Mouse (Mus musculus): ENCODE results near the gene Ankk1. TPM values are rescaled to one million over a fixed set of nuclear protein-coding genes. Genes with fewer than 3 reads are reported as not detected.

The Ankk1 gene
- polyA plus RNA-seq (2014; fragmentation: Nextera tagmentation; extraction: Ambion mirVana) = not detected in 2 replicates

GRCm38 (mm10) chr9:49426921-49427320 lies at the start of gene Ankk1:
TSS of gene Ankk1 (minus strand) at chr9:49427021.
- no peak for ATAC-seq (replicated peaks; ENCODE audit: insufficient number of reproducible peaks, low FRiP score, low TSS enrichment, low read depth)
- DNase-seq (ENCODE audit: low spot score) = no peak
- whole genome bisulfite sequencing = 81% methylated on average over 7 of the region's 7 CpGs
- no peaks in the 10 kb centered on the region for H3K4me1 ChIP-seq (ENCODE audit: control insufficient read depth, insufficient read depth, low read length)
- no peaks in the 10 kb centered on the region for H3K27me3 ChIP-seq (ENCODE audit: control insufficient read depth, insufficient read depth, low read length)
- no peak within 1 kb of the TSS for H3K27ac ChIP-seq (replicated peaks; ENCODE audit: low read depth, low read length)
- no peak within 1 kb of the TSS for H3K4me2 ChIP-seq (ENCODE audit: low read depth, low read length)
- no peaks in the 10 kb centered on the region for H3K36me3 ChIP-seq (replicated peaks; ENCODE audit: control insufficient read depth, insufficient read depth, low read depth, low read length)
- no peak within 1 kb of the TSS for H3K4me3 ChIP-seq (ENCODE audit: low read depth, low read length)
- H3K9ac ChIP-seq (replicated peaks; ENCODE audit: low read length) = no peak within 1 kb of the TSS
- no peaks in the 10 kb centered on the region for H3K9me3 ChIP-seq (replicated peaks; ENCODE audit: control insufficient read depth, low read length)

GRCm38 (mm10) chr9:49472126-49472525 lies 45.3 kb upstream of the Ankk1 start:
- H3K27me3 ChIP-seq (ENCODE audit: control insufficient read depth, insufficient read depth, low read length) = no peaks in the 10 kb centered on the region
- H3K4me1 ChIP-seq (ENCODE audit: control insufficient read depth, insufficient read depth, low read length) = no peaks in the 10 kb centered on the region
- no peaks in the 10 kb centered on the region for H3K9me3 ChIP-seq (replicated peaks; ENCODE audit: control insufficient read depth, low read length)
- no peak for DNase-seq (ENCODE audit: low spot score)
- no peak overlapping the region for H3K9ac ChIP-seq (replicated peaks; ENCODE audit: low read length)
- H3K36me3 ChIP-seq (replicated peaks; ENCODE audit: control insufficient read depth, insufficient read depth, low read depth, low read length) = no peaks in the 10 kb centered on the region
- ATAC-seq (replicated peaks; ENCODE audit: insufficient number of reproducible peaks, low FRiP score, low TSS enrichment, low read depth) = no peak
- no peak overlapping the region for H3K27ac ChIP-seq (replicated peaks; ENCODE audit: low read depth, low read length)
- 67% methylated on average over 11 of the region's 11 CpGs for WGBS
- no peak overlapping the region for H3K4me3 ChIP-seq (ENCODE audit: low read depth, low read length)
- H3K4me2 ChIP-seq (ENCODE audit: low read depth, low read length) = no peak overlapping the region

GRCm38 (mm10) chr9:49470946-49471345 lies 44.1 kb upstream of the Ankk1 start:
- no peaks in the 10 kb centered on the region for H3K27me3 ChIP-seq (ENCODE audit: control insufficient read depth, insufficient read depth, low read length)
- 88% methylated on average over 6 of the region's 6 CpGs for WGBS
- no peaks in the 10 kb centered on the region for H3K36me3 ChIP-seq (replicated peaks; ENCODE audit: control insufficient read depth, insufficient read depth, low read depth, low read length)
- H3K9ac ChIP-seq (replicated peaks; ENCODE audit: low read length) = no peak overlapping the region
- H3K27ac ChIP-seq (replicated peaks; ENCODE audit: low read depth, low read length) = no peak overlapping the region
- H3K4me3 ChIP-seq (ENCODE audit: low read depth, low read length) = no peak overlapping the region
- no peaks in the 10 kb centered on the region for H3K9me3 ChIP-seq (replicated peaks; ENCODE audit: control insufficient read depth, low read length)
- H3K4me2 ChIP-seq (ENCODE audit: low read depth, low read length) = no peak overlapping the region
- DNase-seq (ENCODE audit: low spot score) (no peak), ATAC-seq (replicated peaks; ENCODE audit: insufficient number of reproducible peaks, low FRiP score, low TSS enrichment, low read depth) (no peak)
- H3K4me1 ChIP-seq (ENCODE audit: control insufficient read depth, insufficient read depth, low read length) = no peaks in the 10 kb centered on the region

GRCm38 (mm10) chr9:49470006-49470405 lies 43.2 kb upstream of the Ankk1 start:
- H3K9ac ChIP-seq (replicated peaks; ENCODE audit: low read length) = no peak overlapping the region
- H3K4me3 ChIP-seq (ENCODE audit: low read depth, low read length) = no peak overlapping the region
- H3K27ac ChIP-seq (replicated peaks; ENCODE audit: low read depth, low read length) = no peak overlapping the region
- H3K27me3 ChIP-seq (ENCODE audit: control insufficient read depth, insufficient read depth, low read length) = no peaks in the 10 kb centered on the region
- no peak overlapping the region for H3K4me2 ChIP-seq (ENCODE audit: low read depth, low read length)
- DNase-seq (ENCODE audit: low spot score) = no peak
- ATAC-seq (replicated peaks; ENCODE audit: insufficient number of reproducible peaks, low FRiP score, low TSS enrichment, low read depth) = no peak
- no peaks in the 10 kb centered on the region for H3K36me3 ChIP-seq (replicated peaks; ENCODE audit: control insufficient read depth, insufficient read depth, low read depth, low read length)
- no peaks in the 10 kb centered on the region for H3K9me3 ChIP-seq (replicated peaks; ENCODE audit: control insufficient read depth, low read length)
- H3K4me1 ChIP-seq (ENCODE audit: control insufficient read depth, insufficient read depth, low read length) = no peaks in the 10 kb centered on the region
- 92% methylated on average over 19 of the region's 19 CpGs for WGBS

GRCm38 (mm10) chr9:49456136-49456535 lies 29.3 kb upstream of the Ankk1 start:
- 89% methylated on average over 3 of the region's 3 CpGs for WGBS
- DNase-seq (ENCODE audit: low spot score) (no peak), ATAC-seq (replicated peaks; ENCODE audit: insufficient number of reproducible peaks, low FRiP score, low TSS enrichment, low read depth) (no peak)
- no peak overlapping the region for H3K27ac ChIP-seq (replicated peaks; ENCODE audit: low read depth, low read length)
- H3K4me3 ChIP-seq (ENCODE audit: low read depth, low read length) = no peak overlapping the region
- H3K36me3 ChIP-seq (replicated peaks; ENCODE audit: control insufficient read depth, insufficient read depth, low read depth, low read length) = no peaks in the 10 kb centered on the region
- no peaks in the 10 kb centered on the region for H3K4me1 ChIP-seq (ENCODE audit: control insufficient read depth, insufficient read depth, low read length)
- H3K4me2 ChIP-seq (ENCODE audit: low read depth, low read length) = no peak overlapping the region
- H3K9me3 ChIP-seq (replicated peaks; ENCODE audit: control insufficient read depth, low read length) = no peaks in the 10 kb centered on the region
- no peaks in the 10 kb centered on the region for H3K27me3 ChIP-seq (ENCODE audit: control insufficient read depth, insufficient read depth, low read length)
- H3K9ac ChIP-seq (replicated peaks; ENCODE audit: low read length) = no peak overlapping the region

GRCm38 (mm10) chr9:49452396-49452795 lies 25.6 kb upstream of the Ankk1 start:
- H3K4me1 ChIP-seq (ENCODE audit: control insufficient read depth, insufficient read depth, low read length) = no peaks in the 10 kb centered on the region
- no peak overlapping the region for H3K9ac ChIP-seq (replicated peaks; ENCODE audit: low read length)
- no peaks in the 10 kb centered on the region for H3K9me3 ChIP-seq (replicated peaks; ENCODE audit: control insufficient read depth, low read length)
- DNase-seq (ENCODE audit: low spot score) (no peak), ATAC-seq (replicated peaks; ENCODE audit: insufficient number of reproducible peaks, low FRiP score, low TSS enrichment, low read depth) (no peak)
- H3K4me2 ChIP-seq (ENCODE audit: low read depth, low read length) = no peak overlapping the region
- WGBS = 94% methylated on average over 1 of the region's 1 CpGs
- no peaks in the 10 kb centered on the region for H3K36me3 ChIP-seq (replicated peaks; ENCODE audit: control insufficient read depth, insufficient read depth, low read depth, low read length)
- no peak overlapping the region for H3K27ac ChIP-seq (replicated peaks; ENCODE audit: low read depth, low read length)
- H3K27me3 ChIP-seq (ENCODE audit: control insufficient read depth, insufficient read depth, low read length) = no peaks in the 10 kb centered on the region
- no peak overlapping the region for H3K4me3 ChIP-seq (ENCODE audit: low read depth, low read length)

- WGBS = 74% methylated on average over 3 of the region's 3 CpGs
- Histone ChIP-seq H3K9ac (replicated peaks; ENCODE audit: low read length) (no peak overlapping the region), H3K4me1 (ENCODE audit: control insufficient read depth, insufficient read depth, low read length) (no peaks in the 10 kb centered on the region), H3K27me3 (ENCODE audit: control insufficient read depth, insufficient read depth, low read length) (no peaks in the 10 kb centered on the region), H3K9me3 (replicated peaks; ENCODE audit: control insufficient read depth, low read length) (no peaks in the 10 kb centered on the region), H3K36me3 (replicated peaks; ENCODE audit: control insufficient read depth, insufficient read depth, low read depth, low read length) (no peaks in the 10 kb centered on the region), H3K27ac (replicated peaks; ENCODE audit: low read depth, low read length) (no peak overlapping the region), H3K4me3 (ENCODE audit: low read depth, low read length) (no peak overlapping the region), H3K4me2 (ENCODE audit: low read depth, low read length) (no peak overlapping the region)
- ATAC-seq (replicated peaks; ENCODE audit: insufficient number of reproducible peaks, low FRiP score, low TSS enrichment, low read depth) (no peak), DNase-seq (ENCODE audit: low spot score) (no peak)
These were observed 23.7 kb upstream of the Ankk1 start for GRCm38 (mm10) chr9:49450491-49450890.

- 77% methylated on average over 3 of the region's 3 CpGs for WGBS
- no peak for ATAC-seq (replicated peaks; ENCODE audit: insufficient number of reproducible peaks, low FRiP score, low TSS enrichment, low read depth)
- no peak overlapping the region for H3K27ac ChIP-seq (replicated peaks; ENCODE audit: low read depth, low read length)
- no peak for DNase-seq (ENCODE audit: low spot score)
- no peak overlapping the region for H3K4me3 ChIP-seq (ENCODE audit: low read depth, low read length)
- H3K4me1 ChIP-seq (ENCODE audit: control insufficient read depth, insufficient read depth, low read length) = no peaks in the 10 kb centered on the region
- no peak overlapping the region for H3K9ac ChIP-seq (replicated peaks; ENCODE audit: low read length)
- no peaks in the 10 kb centered on the region for H3K36me3 ChIP-seq (replicated peaks; ENCODE audit: control insufficient read depth, insufficient read depth, low read depth, low read length)
- H3K9me3 ChIP-seq (replicated peaks; ENCODE audit: control insufficient read depth, low read length) = no peaks in the 10 kb centered on the region
- no peak overlapping the region for H3K4me2 ChIP-seq (ENCODE audit: low read depth, low read length)
- H3K27me3 ChIP-seq (ENCODE audit: control insufficient read depth, insufficient read depth, low read length) = no peaks in the 10 kb centered on the region
These were observed 15.8 kb upstream of the Ankk1 start for GRCm38 (mm10) chr9:49442621-49443020.

Data from embryonic facial prominence, embryonic 11.5 days (tissue).